Mouse (Mus musculus): ENCODE results near the gene Pilra. TPM values are rescaled to one million over a fixed set of nuclear protein-coding genes. Genes with fewer than 3 reads are reported as not detected.

Gene Pilra
- polyA plus RNA-seq, 2 experiments: 1.5 to 2.2 TPM

GRCm38 (mm10) chr5:137822602-137823001 is 13.5 kb downstream of the Pilra start:
- Histone ChIP-seq H3K27me3 (ENCODE audit: control insufficient read depth, insufficient read depth, low read length) (no peaks in the 10 kb centered on the region), H3K4me1 (replicated peaks; ENCODE audit: control insufficient read depth in 2 of 2, insufficient read depth in 2 of 2, low read length in 1 of 2) (0 out of 4 replicates have a peak, but pooled peaks cover 0 to 2% of the 10 kb centered on the region in 2 experiments), H3K4me2 (ENCODE audit: low read depth) (no peak overlapping the region), H3K9me3 (ENCODE audit: control insufficient read depth, low read length) (no peaks in the 10 kb centered on the region), H3K36me3 (replicated peaks; ENCODE audit: control insufficient read depth, insufficient read depth, low read depth) (no peaks in the 10 kb centered on the region), H3K27ac (no peak overlapping the region), H3K4me3 (ENCODE audit: insufficient read depth in 1 of 2, low read depth in 2 of 2, low read length in 2 of 2) (no peak overlapping the region), H3K9ac (replicated peaks) (no peak overlapping the region)
- no peak for DNase-seq (ENCODE audit: low read depth in 3 of 3, low spot score in 3 of 3)
- TF ChIP-seq EP300 (IDR thresholded peaks at IDR 0.05; ENCODE audit: low read depth) (no peak), CTCF (IDR thresholded peaks at IDR 0.05; ENCODE audit: low read depth) (no peak)
- WGBS (ENCODE audit: insufficient replicate concordance): 62% methylated on average over 1 of the region's 1 CpGs
- no peak for ATAC-seq (ENCODE audit: insufficient read depth)

DNA sequence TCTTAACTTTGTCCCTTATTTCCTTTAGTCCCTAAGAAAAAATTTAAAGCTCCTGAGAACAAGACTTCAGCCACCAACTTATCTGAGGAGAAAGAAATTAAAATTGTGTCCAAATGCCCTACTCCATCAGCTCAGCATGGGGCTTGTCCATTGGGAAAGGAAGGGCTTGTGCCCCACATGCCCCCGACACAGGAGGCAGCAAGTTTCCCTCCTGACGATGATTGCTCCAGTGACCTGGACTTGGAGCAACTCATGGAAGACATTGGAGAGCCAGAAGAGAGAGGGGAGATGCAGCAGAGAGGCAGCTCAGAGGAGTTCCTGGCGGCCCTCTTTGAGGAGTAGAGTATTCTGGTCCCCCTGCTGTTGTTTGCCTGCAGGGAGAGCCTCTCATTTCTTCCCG is 14.0 kb downstream of the Pilra start:
- Histone ChIP-seq H3K27ac (no peak overlapping the region), H3K9me3 (ENCODE audit: control insufficient read depth, low read length) (no peaks in the 10 kb centered on the region), H3K4me1 (replicated peaks; ENCODE audit: control insufficient read depth in 2 of 2, insufficient read depth in 2 of 2, low read length in 1 of 2) (0 out of 4 replicates have a peak, but pooled peaks cover 0 to 2% of the 10 kb centered on the region in 2 experiments), H3K36me3 (replicated peaks; ENCODE audit: control insufficient read depth, insufficient read depth, low read depth) (no peaks in the 10 kb centered on the region), H3K4me2 (ENCODE audit: low read depth) (no peak overlapping the region), H3K4me3 (ENCODE audit: insufficient read depth in 1 of 2, low read depth in 2 of 2, low read length in 2 of 2) (no peak overlapping the region), H3K27me3 (ENCODE audit: control insufficient read depth, insufficient read depth, low read length) (no peaks in the 10 kb centered on the region), H3K9ac (replicated peaks) (no peak overlapping the region)
- DNase-seq (ENCODE audit: low read depth in 3 of 3, low spot score in 3 of 3): no peak
- WGBS (ENCODE audit: insufficient replicate concordance): 53% methylated on average over 4 of the region's 4 CpGs
- ATAC-seq (ENCODE audit: insufficient read depth): no peak
- TF ChIP-seq CTCF (IDR thresholded peaks at IDR 0.05; ENCODE audit: low read depth) (no peak), EP300 (IDR thresholded peaks at IDR 0.05; ENCODE audit: low read depth) (no peak)

GRCm38 (mm10) chr5:137817466-137818222 is 18.4 kb downstream of the Pilra start:
- H3K36me3 ChIP-seq (replicated peaks; ENCODE audit: control insufficient read depth, insufficient read depth, low read depth): no peaks in the 10 kb centered on the region
- no peak for ATAC-seq (ENCODE audit: insufficient read depth)

GRCm38 (mm10) chr5:137808316-137808715 is 27.8 kb downstream of the Pilra start:
- H3K9ac ChIP-seq (replicated peaks): no peak overlapping the region
- DNase-seq (ENCODE audit: low read depth in 3 of 3, low spot score in 3 of 3) (no peak), ATAC-seq (ENCODE audit: insufficient read depth) (no peak)
- no peaks in the 10 kb centered on the region for H3K27me3 ChIP-seq (ENCODE audit: control insufficient read depth, insufficient read depth, low read length)
- 71% methylated on average over 5 of the region's 5 CpGs for WGBS (ENCODE audit: insufficient replicate concordance)
- H3K4me2 ChIP-seq (ENCODE audit: low read depth): no peak overlapping the region
- no peaks in the 10 kb centered on the region for H3K4me1 ChIP-seq (replicated peaks; ENCODE audit: control insufficient read depth in 2 of 2, insufficient read depth in 2 of 2, low read length in 1 of 2)
- H3K9me3 ChIP-seq (ENCODE audit: control insufficient read depth, low read length): no peaks in the 10 kb centered on the region
- no peaks in the 10 kb centered on the region for H3K36me3 ChIP-seq (replicated peaks; ENCODE audit: control insufficient read depth, insufficient read depth, low read depth)
- TF ChIP-seq EP300 (IDR thresholded peaks at IDR 0.05; ENCODE audit: low read depth) (no peak), CTCF (IDR thresholded peaks at IDR 0.05; ENCODE audit: low read depth) (no peak)
- no peak overlapping the region for H3K27ac ChIP-seq
- H3K4me3 ChIP-seq (ENCODE audit: insufficient read depth in 1 of 2, low read depth in 2 of 2, low read length in 2 of 2): no peak overlapping the region

More at GRCm38 (mm10) chr5:137817466-137818222, 18.4 kb downstream of the Pilra start:
- no peaks in the 10 kb centered on the region for H3K9me3 ChIP-seq (ENCODE audit: control insufficient read depth, low read length)
- no peak overlapping the region for H3K4me3 ChIP-seq (ENCODE audit: insufficient read depth in 1 of 2, low read depth in 2 of 2, low read length in 2 of 2)
- DNase-seq (ENCODE audit: low read depth in 3 of 3, low spot score in 3 of 3): no peak
- H3K27ac ChIP-seq: no peak overlapping the region
- H3K4me2 ChIP-seq (ENCODE audit: low read depth): no peak overlapping the region
- 33% methylated on average over 4 of the region's 4 CpGs for WGBS (ENCODE audit: insufficient replicate concordance)
- TF ChIP-seq EP300 (IDR thresholded peaks at IDR 0.05; ENCODE audit: low read depth): no peak
- no peak for TF ChIP-seq CTCF (IDR thresholded peaks at IDR 0.05; ENCODE audit: low read depth)
- H3K9ac ChIP-seq (replicated peaks): no peak overlapping the region
- H3K27me3 ChIP-seq (ENCODE audit: control insufficient read depth, insufficient read depth, low read length): no peaks in the 10 kb centered on the region
- H3K4me1 ChIP-seq (replicated peaks; ENCODE audit: control insufficient read depth in 2 of 2, insufficient read depth in 2 of 2, low read length in 1 of 2): no peaks in the 10 kb centered on the region

DNA sequence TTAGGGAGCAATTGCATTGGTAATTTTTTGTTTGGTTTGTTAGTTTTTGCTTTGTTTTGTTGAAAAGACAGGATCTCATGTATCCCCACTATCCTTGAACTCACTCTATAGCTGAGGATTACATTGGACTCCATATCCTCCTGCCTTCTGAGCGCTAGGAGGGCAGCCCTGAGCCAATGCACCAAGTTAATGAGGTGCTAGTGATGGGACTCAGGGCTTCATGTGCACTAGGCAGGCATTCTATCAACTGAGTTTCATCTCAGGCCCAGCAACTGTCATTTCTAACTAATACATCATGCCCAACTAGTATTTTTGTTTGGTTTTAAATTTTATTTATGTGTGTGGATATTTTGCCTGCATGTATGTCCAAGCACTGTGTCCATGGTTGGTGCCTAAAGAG is 29.9 kb downstream of the Pilra start:
- Histone ChIP-seq H3K4me1 (replicated peaks; ENCODE audit: control insufficient read depth in 2 of 2, insufficient read depth in 2 of 2, low read length in 1 of 2) (no peaks in the 10 kb centered on the region), H3K27ac (no peak overlapping the region), H3K9me3 (ENCODE audit: control insufficient read depth, low read length) (no peaks in the 10 kb centered on the region), H3K36me3 (replicated peaks; ENCODE audit: control insufficient read depth, insufficient read depth, low read depth) (no peaks in the 10 kb centered on the region), H3K4me2 (ENCODE audit: low read depth) (no peak overlapping the region), H3K4me3 (ENCODE audit: insufficient read depth in 1 of 2, low read depth in 2 of 2, low read length in 2 of 2) (no peak overlapping the region), H3K9ac (replicated peaks) (no peak overlapping the region), H3K27me3 (ENCODE audit: control insufficient read depth, insufficient read depth, low read length) (no peaks in the 10 kb centered on the region)
- 58% methylated on average over 1 of the region's 1 CpGs for WGBS (ENCODE audit: insufficient replicate concordance)
- ATAC-seq (ENCODE audit: insufficient read depth): no peak
- no peak for DNase-seq (ENCODE audit: low read depth in 3 of 3, low spot score in 3 of 3)
- no peak for TF ChIP-seq EP300 (IDR thresholded peaks at IDR 0.05; ENCODE audit: low read depth)
- no peak for TF ChIP-seq CTCF (IDR thresholded peaks at IDR 0.05; ENCODE audit: low read depth)
